Mouse (Mus musculus): ENCODE measurements around the gene H2-Oa.
"Not testable (repeated sequence)": the region's sequence is repeated elsewhere in the genome, so short reads cannot be mapped to it uniquely, and the experiment has no call there.

H2-Oa gene

DNA sequence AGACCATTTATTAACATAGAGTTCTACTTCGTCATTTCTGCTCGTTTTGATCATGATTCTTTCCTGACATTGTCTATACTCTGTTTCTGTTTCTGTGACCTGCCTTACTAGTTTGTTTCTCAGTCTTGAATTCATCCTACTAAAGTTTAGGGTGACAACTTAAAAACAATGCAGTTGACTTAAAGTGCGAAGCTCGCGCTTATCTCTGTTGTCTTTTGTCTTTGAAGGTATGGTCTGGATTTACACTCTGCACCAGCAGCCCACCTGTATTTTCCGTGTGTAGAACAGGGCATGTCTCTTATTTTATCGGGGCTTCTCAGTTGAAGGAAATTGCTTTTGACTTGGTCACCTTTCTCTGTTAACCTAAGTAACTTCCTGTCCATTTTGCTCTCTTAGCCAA is 31.0 kb downstream of the H2-Oa start:
- peak; percentile 16 for DNase-seq

DNA sequence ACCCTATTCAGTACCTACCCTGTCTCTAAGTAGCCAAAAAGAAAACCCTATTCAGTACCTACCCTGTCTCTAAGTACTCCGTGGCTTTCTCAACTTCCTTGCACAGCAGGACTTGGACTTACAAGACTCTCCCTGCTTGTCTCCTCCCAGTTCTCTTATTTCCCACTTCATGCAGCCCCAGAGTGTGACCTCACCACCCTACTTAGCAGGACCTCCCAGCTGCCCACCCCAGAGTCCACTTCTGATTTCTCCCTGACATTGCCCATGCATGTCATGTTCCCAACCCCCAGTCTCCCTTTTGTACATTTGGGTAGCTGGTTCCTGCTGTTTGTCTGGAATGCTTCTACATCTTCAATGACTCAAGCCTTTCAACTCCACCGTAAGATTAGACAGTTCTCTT is 31.4 kb downstream of the H2-Oa start:
- peak; percentile 64 for DNase-seq

DNA sequence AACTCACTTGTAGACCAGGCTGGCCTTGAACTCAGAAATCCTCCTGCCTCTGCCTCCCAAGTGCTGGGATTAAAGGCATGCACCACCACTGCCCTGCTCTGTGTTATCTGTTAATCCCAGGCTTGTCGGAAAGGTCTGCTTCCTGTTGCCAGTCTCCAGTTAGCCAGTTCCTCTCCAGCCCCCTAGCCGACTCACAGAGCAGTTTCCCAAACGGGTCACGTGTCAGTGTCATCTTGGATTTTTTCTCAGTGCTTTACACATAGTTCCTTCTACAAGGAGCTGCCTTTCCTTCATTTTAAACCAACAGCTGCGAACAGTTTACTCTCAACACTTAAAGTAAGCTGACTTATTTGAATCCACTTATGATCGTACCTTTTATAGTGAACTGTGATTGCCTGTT is 32.5 kb downstream of the H2-Oa start:
- DNase-seq = peak; percentile 29

DNA sequence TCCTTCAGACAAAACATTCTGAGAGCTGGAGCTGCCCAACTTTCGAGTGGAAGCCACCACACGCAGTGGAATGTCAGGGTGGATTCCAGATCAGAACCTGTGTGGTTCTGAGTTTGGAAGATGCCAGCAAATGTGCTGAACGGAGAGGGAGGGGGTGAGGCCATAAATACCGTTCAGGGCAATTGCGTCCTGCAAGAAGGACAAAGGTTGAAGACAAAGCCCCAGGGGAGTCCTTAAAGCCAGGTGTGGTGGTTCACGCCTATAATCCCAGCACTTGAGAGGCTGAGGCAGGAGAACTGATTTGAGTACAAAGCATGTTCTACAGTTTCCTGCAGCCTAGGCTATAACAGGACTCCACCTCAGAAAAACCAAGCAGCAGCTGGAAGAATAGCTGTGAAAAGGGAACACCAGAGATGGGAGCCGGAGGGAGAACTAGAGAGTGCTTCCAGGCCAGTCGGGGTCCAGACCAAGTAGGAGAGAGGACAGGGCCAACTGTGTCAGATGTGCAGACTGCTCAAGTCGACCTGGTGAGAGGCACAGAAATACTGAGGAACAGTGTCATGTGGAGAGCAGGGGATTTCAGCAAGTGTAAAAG is 34.8 kb downstream of the H2-Oa start:
- DNase-seq = peak; percentile 21

DNA sequence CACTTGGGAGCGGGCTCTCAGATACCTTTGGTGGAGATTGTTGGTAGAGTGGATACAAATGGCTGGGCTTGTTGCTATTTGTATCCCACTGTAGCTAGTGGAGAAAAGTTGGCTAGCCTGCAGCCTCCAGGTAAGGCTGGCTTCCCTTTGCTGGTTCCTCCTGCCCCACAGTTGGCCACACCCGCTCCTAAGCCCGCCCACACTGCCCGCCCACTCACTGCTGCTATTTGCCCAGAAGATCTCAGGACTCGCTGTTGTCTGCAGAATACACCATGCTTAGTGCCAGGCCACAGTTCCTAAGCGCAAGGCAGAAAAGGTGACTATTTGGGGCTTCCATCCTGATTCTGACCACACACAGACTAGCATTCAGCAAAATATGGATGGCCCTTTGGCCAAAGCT is 35.3 kb downstream of the H2-Oa start:
- DNase-seq = peak; percentile 77

DNA sequence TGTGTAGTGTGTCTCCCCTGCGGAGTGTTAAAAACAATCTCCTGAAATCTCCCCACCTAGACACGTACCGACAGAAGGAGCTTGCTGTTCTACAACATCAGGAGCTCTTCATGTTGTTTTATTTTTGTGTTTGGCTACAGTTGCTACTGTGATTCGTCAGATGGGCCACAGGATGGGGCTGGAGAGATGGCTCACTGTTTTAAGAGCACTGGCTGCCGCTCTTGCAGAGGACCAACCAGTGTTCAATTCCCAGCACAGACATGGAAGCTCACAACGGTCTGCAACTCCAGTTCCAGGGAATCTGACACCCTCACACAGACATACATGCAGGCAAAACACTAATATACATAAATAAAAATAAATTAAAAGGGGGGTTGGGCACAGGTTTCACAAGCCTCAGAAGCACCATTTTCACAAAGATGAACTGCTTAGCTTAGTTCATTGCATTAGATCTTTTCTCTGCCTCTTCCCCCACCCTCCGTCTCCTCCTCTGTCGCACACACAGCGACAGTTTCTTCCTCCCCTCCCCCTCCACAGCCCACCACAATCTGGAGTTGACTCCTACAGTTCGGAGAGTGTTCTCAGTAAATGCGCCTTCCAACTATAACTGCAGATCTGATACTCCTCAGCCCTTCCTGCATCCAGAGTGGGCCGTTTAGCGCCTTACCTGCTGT is 36.3 kb downstream of the H2-Oa start:
- DNase-seq = no peak

DNA sequence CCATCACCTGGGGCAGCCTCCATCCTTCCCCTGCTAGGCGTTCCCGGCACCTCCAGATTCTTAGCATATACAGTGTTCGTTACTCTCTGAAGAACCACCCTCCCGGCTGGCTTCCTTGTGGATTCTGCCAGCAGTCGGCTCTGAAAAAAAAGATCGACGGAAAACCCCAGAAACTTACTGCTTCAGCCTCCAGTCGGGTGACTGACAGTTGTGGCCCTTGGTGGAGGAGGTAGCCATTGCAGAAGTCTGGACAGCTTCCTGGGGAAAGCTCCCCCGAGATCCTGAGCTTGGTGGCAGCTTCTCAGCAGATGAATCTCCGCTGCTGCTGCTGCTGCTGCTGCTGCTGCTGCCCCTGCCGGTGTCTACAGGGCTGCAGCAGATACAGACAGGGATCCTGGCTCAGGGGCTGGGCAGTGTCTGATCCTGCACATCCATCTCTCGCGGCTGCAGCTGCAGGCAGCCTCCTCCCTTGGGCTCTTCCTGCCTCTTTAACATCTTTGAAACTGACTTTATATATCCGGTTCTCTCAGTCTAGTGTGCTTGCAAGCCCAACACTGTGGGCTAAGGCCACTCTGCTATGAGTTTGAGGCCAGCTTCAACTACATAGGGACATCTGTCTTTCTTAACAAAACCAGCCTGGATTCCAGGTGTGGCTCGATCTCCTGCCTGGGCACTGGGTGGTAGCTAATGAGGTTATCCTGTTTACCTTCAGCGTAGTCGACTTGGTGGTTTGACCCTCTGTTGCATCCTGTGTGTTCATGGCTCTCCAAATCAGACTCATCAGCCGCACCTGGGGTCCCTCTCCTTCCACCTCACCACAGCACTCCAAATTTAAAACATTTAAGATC is 37.0 kb downstream of the H2-Oa start:
- no peak for DNase-seq

DNA sequence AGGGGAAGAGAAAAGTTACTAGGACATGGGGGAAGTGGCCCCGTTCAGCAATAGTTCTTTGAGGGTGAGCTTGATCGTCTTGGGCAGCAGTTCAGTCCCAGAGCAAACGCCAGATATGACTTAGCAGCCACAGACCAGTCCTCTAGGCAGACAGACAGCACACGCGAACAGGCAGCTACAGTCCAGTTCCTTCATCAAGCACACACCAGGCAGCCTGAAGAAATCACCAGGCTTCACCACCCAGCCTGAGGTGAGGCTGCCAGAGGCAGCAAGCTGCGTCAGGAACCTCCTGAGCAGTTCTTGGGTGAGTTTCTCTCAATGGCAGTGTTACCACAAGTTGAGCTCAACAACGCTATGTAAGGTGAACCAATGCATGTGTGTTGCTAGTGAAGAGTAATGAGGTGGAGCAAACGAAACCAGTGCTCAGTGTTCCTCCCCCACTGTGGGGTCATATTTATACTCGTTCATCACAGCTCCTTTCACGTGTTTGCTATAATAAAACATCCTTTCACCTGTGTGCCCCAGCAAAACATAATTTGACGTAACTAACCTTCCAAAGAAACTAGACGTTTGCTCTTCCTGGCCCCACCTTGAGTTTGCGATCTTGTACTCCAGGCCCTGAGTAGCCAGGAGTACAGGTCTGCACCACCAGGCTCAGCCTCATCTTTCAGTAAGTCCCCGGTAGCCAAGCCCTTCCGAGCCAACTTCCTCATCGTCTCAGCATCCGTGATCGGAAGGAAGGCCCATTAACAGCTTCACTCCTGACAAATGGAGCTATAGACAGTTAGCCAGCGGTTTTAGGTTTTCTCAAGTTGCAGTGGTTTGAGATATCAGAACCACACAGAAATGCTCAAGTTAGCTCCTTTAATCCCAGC is 38.2 kb downstream of the H2-Oa start:
- no peak for DNase-seq

DNA sequence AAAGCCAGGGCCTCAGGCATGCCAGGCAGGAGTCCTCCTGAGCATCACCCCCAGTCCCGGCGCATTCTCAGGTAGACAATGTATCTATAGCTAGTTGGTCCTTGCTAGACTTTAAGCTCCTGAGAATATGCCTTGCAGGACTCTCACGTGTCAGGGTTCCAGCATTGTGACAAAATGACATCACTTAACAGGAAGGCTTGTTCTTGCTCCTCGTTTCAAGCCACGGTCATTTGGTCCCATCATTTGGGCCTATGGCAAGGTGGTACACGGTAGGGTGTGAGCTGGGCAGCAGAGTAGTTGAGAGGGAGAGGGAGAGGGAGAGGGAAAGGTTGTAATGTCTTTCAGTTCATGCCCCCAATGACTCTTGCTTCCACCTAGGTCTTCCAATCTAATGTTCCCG is 39.8 kb downstream of the H2-Oa start:
- DNase-seq = no peak

DNA sequence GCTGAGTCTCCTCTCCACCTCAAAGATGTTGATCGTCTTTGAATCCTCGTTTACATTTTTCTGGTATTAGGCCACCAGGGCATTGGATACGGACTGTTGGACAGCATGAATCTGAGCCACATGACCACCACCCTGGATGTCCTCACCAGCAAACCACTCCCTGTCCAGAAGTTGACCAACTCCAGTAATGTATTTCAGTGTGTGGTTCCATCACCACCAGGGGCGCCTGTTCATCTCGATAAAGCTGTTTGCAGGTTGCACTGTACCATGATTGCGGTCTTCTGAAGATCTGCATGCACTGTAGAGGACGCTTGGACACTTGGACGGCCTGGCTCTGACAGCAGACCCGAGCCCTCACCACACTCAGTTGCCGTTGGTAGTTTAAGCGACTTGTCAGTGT is 41.1 kb downstream of the H2-Oa start:
- DNase-seq = peak; percentile 19

DNA sequence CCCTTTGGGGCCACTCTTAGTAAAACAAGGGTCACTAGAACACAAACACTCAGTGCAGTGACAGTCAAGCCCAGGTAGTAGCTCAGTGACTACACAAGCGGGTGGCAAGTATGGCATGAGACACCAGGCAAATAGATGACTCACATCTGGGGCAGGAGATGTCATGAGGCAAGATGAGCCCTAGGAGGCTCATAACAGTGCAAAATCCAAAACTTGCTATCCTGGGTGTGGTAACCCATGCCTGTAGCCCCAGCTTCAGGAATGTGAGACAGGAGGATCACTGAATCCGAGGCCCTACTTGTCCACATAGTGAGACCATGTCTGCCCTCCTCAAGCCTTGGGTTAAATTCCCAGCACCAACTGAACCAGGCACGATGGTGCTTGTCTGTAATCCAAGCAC is 42.3 kb downstream of the H2-Oa start:
- DNase-seq = no peak

DNA sequence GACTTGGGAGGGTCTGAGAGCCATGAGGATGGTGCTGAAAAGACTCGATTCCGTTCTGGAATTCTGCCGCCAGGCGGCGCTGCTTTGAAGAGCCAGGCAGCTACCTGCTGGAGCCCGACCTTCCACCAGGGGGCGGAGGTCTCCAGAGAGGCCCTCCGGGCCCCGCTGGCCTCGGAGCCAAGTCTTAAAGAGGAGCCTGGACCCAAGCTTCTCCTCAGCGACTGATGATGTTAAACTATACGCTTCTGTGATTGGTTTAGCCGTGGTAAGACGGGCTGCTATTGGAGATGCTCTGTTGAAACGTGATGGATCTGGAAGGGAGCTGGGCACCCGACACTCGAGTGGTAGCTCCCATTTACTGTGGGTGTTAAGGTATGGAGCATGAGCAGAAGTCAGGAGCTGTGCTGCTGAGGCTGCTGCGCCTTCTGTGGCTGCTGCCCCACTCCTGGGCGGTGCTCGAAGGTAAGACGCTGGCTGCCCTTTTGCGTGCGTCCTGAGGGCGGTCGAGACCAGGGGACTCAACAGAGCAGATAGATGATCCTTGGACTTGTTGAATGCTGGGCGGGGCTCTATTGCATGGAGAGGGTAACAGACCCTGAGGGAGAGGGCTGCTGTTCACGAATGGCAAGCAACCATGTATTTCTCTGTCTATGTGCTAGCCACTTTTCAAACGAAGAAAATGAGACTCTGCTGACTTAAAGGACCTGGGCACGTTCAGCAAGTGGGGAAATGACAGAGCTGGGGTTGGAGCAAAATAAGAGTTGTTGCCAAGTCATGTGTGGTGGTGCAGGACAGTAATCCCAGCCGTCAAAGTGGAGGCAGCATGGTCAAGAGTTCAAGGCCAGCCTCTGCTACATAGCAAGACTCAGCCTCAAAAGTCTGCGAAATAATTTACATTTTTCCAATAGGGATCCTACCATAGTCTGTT is 43.4 kb downstream of the H2-Oa start:
- peak; percentile 98 for DNase-seq

DNA sequence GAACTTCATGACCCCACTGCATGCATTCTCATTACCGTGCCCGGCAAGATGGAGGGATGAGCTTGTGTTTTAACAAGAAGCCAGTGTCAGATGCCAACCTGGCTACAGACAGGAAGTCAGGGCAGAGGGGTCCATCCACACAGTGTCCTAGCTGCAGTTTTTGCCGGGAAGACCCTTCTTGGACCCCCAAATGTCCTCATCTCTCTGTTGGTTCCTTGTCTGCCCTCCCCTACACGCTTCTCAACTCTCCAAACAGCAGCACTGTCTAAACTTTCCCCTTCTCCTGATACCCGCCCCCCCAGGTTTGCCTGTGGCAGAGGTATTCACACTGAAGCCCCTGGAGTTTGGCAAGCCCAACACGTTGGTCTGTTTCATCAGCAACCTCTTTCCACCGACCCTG is 45.5 kb downstream of the H2-Oa start:
- peak; percentile 13 for DNase-seq

DNA sequence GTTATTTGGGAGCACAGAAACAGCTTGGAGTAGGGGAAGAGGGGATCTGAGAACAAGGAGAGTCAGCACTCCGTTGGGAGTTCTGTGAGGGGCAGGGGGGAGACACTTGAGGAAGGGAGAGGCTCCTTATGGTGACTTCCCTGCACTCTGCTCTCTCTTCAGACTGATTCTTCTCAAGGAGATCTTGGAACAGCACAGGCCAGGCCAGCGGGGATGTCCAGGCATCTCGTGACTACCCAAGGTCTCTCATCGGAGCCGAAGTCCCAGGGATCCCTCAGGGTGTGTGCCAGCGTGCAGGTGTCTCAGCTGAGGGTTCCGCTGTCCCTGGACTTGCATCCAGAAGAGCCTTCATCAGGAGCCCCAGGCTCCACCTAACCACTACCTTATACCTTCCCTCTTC is 46.5 kb downstream of the H2-Oa start:
- no peak for DNase-seq

DNA sequence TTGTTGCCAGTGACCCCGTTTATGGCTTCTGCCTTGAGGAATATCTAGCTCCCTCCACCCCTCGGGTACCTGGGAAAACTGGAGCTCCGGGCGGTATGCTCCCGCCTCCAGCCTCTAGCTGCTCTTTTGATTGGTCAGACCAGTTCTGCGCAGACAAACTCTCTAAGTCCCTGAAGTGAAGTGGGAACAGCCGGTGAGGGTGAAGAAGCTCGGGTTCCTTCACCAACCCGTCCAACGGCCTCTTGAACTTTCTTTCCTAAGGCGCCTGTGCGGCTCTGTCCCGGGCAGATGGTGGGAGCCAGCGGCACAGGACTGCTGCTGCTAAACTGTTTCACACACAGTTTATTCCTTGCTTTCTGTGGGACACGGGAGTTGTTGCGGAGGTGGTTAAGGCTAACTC is 47.3 kb downstream of the H2-Oa start:
- peak; percentile 5 for DNase-seq

DNA sequence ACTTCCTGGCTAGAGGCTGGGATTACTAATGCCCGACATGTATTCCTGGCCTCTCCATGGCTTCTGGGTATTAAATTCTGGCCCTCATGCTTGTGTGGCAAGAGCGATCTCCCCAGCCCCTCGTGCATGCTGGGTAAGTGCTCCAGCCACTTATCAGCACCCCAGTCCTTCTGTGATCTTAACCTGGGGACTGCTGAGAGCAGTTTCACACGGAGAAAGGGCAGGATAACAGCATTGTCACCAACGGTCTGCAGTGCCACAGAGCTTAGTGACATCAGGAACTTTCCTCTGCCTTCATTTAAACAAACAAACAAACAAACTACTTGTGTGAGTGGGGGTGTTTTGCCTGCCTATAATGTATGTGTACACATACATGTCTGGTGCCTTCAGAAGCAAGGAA is 48.1 kb downstream of the H2-Oa start:
- DNase-seq = no peak

DNA sequence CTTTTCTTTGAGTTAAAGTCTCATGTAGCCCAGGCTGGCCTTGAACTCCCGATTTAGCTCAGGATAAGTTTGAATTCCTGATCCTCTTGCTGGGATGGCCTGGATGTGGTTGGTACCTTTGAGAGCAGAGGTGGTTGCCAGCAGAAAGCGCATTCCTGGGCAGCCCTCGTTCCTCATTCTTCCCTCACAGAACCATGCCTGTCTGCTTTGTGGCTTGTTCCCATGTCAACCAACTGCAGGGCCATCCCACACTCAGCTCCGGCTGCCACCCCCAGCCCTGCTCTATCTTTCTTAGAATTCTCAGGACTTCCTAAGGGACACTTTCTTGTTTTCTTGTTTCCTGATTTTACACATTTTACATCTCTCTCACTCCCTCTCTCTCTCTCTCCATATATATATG is 49.3 kb downstream of the H2-Oa start:
- no peak for DNase-seq

DNA sequence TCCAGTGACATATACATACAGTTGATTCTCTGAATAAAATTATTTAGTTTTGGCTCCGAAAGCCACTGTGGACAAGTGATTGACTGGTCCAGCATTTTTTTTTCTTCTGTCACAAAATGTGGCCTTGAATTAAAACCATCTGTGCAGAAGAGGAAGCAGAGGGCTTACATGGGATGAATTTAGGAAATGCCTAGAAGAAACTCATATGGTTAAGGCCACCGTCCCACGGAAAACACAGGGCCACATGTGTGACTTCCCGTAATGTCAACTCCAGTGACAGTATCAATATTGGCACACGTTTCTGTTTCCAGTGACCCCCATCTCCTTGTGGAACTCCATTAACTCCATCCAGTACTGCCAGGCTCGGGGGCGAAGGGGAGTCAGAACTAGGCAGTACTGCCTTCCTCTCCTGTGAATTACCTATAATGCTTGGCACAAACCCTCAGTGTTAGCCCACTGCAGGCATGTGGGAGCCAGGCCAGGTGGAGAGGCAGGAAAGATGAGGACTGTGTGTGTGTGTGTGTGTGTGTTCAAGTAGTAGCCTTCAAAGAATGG is 50.4 kb downstream of the H2-Oa start:
- DNase-seq = no peak

DNA sequence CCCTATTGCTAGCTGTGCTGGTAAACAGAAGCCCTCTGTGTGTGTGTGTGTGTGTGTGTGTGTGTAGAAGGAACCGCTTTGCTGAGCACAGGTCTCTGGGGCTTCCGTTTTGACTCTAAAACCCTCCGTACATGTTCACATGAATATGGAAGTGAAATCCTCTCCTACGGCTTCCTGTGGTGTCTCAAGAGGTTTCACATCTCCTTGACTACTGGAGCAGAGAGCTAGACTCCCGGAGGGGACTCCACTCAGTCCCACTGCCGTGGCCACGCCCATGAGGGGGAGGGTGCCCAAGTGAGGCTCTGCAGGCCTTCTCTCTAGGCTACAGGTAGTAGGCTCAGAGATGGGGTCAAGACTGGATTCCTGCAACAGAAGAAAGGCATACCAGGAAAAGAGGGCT is 50.9 kb downstream of the H2-Oa start, which contains the start of gene H2-DMb2:
H2-DMb2 (plus strand) TSS at position 275 of the 400 bp plus-strand sequence.
- peak; percentile 11 for DNase-seq

DNA sequence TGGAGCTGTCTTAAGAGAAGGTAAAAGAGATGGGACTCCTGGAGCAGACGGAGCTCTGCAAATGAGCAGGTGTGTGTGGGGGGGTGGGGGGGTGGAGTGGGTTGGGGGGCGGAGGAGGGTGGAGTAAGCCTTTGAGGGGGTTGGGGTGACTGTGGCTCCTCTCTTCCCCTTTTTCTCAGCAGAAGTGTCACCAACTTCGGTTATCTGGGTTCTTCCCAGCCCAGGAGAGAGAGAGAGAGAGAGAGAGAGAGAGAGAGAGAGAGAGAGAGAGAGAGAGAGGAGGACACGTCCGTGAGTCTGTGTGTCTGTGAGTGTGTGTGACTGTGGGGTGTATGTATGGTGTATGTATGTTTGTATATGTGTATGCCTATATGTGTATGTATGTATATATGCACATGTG is 51.3 kb downstream of the H2-Oa start:
- no peak for DNase-seq

DNA sequence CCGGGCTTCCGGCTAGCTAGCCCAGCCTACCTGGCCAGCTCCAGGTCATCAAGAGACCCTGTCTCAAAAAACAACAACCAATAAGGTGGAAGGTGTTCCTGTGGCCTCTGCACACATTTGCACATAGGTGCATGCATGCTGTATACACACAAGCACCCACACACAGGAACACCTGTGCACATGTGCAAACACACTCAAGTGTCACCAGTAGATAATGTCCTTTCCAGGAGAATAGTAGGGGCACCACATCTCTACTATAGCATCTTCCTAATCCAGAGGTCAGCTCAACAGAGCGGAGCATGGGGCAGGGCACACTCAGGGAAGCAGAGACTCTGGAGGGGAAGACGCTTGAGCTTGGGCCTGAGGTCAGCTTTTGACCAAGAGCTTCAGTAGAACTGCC is 52.1 kb downstream of the H2-Oa start:
- not testable (repeated sequence) for DNase-seq
